Mouse (Mus musculus) heart, adult 11 months (tissue): Measurements from ENCODE around the gene Rpl3l.

ENCODE experiments used
- DNase-seq: peaks from one replicate; pipeline ENCODE4 v3.0.0; 2022

Gene Rpl3l

DNA sequence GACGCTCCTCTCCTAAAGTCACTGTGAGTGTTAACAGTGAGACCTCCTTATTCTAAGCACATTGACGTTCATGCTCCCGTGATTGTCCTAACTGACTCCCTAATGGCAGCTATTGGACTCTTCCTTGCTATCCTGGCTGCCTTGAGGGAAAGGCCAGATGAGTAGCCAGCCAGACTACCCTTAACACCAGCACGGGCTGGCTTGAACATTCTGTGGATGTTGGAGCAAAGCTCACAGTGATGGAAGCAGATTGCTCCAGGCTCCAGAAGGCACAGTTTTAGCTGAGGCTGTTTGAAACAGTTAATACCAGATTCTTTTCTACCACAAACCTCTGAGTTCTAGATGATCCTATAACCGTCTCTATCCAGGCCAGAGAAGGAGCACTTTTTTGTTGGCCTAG lies 16.3 kb downstream of the Rpl3l start:
- DNase-seq = no peak

- DNase-seq = no peak
Observed at GRCm38 (mm10) chr17:24744381-24744780, 16.8 kb downstream of the Rpl3l start.

- DNase-seq = peak; percentile 95
Observed at GRCm38 (mm10) chr17:24745526-24746497, 18.2 kb downstream of the Rpl3l start.

GRCm38 (mm10) chr17:24746986-24747385 lies 19.4 kb downstream of the Rpl3l start:
- no peak for DNase-seq

DNA sequence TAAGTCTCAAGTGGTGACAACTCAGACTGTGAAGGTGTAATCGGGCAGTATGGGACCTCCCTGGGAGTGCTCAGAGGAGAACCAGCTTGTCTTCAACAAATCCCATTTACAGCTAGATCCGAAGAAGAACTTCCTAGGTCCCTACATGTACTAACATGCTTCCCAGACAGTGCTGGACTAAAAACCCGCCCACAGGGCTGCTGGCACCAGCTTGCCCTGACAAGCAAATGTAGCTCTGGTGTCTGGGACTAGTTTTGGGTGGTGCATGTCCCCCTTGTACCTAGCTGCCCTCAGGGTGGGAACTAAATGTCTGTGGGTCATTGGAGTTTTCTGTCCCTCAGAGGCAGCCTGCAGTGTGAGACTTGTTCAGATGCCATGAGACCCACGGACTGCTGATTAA lies 23.9 kb downstream of the Rpl3l start:
- DNase-seq = no peak

- no peak for DNase-seq
Observed at GRCm38 (mm10) chr17:24752415-24753394, 25.1 kb downstream of the Rpl3l start, which contains the start of gene Hs3st6. Gene Hs3st6, plus strand, starts transcription at chr17:24752988.

- DNase-seq = no peak
Observed at GRCm38 (mm10) chr17:24757394-24757793, 29.8 kb downstream of the Rpl3l start.

DNA sequence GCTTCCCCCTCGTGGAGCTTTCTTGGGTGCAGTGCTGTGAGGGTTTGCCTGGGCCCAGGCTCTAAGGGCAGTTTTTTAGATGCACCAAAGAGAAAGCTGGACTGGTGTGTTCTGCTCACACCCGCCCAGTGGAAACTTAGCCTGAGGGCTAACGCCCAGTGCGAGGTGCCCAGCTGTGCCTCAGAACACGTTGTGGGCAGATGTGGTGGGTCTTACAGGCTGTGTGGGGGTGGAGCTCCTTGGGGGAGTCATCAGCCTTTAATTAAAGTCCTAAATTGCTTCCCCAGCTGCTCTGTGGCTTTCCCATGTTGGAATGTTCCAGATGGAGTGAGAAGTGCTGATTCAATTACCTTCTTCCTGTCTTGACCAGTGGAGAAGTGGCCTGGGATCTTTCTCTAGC lies 33.5 kb downstream of the Rpl3l start:
- DNase-seq = no peak

GRCm38 (mm10) chr17:24765016-24765905 lies 37.6 kb downstream of the Rpl3l start:
- DNase-seq = peak; percentile 64

- DNase-seq = peak; percentile 80
Observed at GRCm38 (mm10) chr17:24766266-24766875, 38.8 kb downstream of the Rpl3l start.

DNA sequence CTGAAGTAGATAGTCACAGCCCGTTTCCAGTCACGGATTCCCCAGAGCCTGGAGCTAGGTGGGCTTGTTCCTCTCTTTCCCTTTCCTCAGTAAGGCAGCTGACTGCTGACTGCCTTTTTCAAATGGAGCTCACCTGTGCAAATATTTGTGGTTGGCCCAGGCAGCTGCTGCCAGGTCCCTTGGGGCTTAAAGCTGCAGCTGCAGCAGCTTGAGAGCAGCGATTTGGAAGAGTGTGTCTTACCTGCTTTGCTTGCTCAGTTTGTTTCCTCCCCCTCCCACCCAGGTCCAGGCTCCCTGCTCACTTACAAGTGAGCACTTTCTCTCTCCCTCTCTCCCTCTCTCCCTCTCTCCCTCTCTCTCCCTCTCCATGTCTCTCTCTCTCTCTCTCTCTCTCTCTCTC lies 41.5 kb downstream of the Rpl3l start:
- peak; percentile 36 for DNase-seq

DNA sequence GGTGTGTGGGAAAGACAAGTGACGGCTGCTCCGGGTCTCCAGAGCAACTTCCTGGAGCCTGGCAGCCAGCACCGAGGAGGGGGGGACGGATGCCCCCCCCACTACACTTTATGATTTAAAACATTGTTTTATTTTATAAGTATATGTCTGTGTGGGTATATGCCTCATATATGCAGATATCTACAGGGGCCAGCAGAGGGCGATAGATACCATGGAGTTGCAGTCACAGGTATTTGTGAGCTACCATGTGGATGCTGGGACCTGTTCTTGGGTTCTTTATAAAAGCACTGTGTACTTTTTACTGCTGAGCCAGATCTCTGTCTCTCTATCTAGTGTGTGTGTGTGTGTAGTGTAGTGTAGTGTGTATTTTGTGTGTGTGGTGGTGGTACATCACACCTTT lies 45.6 kb downstream of the Rpl3l start:
- peak; percentile 40 for DNase-seq

- DNase-seq = no peak
Observed at GRCm38 (mm10) chr17:24775173-24775572, 47.6 kb downstream of the Rpl3l start.

- DNase-seq = peak; percentile 29
Observed at GRCm38 (mm10) chr17:24777073-24777472, 49.5 kb downstream of the Rpl3l start.

GRCm38 (mm10) chr17:24780821-24781220 lies 53.2 kb downstream of the Rpl3l start:
- peak; percentile 68 for DNase-seq
